Mouse (Mus musculus) limb, embryonic 15.5 days (tissue): ENCODE measurements around the gene Evpl. TPM values are rescaled to one million over a fixed set of nuclear protein-coding genes. Genes with fewer than 3 reads are reported as not detected.
"Not testable (repeated sequence)": the region's sequence is repeated elsewhere in the genome, so short reads cannot be mapped to it uniquely, and the experiment has no call there.

ENCODE experiments used
- ATAC-seq: fragments of 200-750 bp; cut with Nextera tagmentation; 2 replicates; pipeline ENCODE4 v1.8.0; 2017; ENCODE audit warnings: low read depth, moderate TSS enrichment; ENCODE audit not compliant: insufficient number of reproducible peaks, low FRiP score, low TSS enrichment
- H3K27ac ChIP-seq: fragments of 300-500 bp; sonication (generic); 2 replicates; pipeline ENCODE4 v1.5.1; 2015; ENCODE audit warnings: moderate library complexity, mild to moderate bottlenecking, inconsistent platforms
- H3K27me3 ChIP-seq: fragments of 300-500 bp; sonication (generic); 2 replicates; pipeline ENCODE4 v1.6.1; 2015; ENCODE audit warnings: inconsistent platforms
- H3K36me3 ChIP-seq: fragments of 300-500 bp; sonication (generic); 2 replicates; pipeline ENCODE4 v1.6.1; 2015; ENCODE audit warnings: inconsistent platforms
- H3K4me1 ChIP-seq: fragments of 300-500 bp; sonication (generic); 2 replicates; pipeline ENCODE4 v1.6.1; 2015; ENCODE audit warnings: inconsistent platforms
- H3K4me2 ChIP-seq: fragments of 300-500 bp; sonication (generic); 2 replicates; pipeline ENCODE4 v1.6.1; 2015; ENCODE audit warnings: mild to moderate bottlenecking, inconsistent platforms
- H3K4me3 ChIP-seq: fragments of 300-500 bp; sonication (generic); 2 replicates; pipeline ENCODE4 v1.5.1; 2015; ENCODE audit warnings: mild to moderate bottlenecking, inconsistent platforms
- H3K9ac ChIP-seq: fragments of 300-500 bp; sonication (generic); 2 replicates; pipeline ENCODE4 v1.6.1; 2015; ENCODE audit warnings: inconsistent platforms
- H3K9me3 ChIP-seq: fragments of 300-500 bp; sonication (generic); 2 replicates; pipeline ENCODE4 v1.6.1; 2016; ENCODE audit warnings: inconsistent platforms
- WGBS: fragments of 180-500 bp; shearing (Covaris S2); methylation state at CpG from one replicate; pipeline ENCODE4 v1.1.7; 2015; 5-methylcytosine and 5-hydroxymethylcytosine counted together
- polyA plus RNA-seq: library from polyadenylated mRNA; unstranded; fragments of >200 nt; fragmentation: Nextera tagmentation; extraction: Ambion mirVana; gene quantifications from 2 replicates; pipeline ENCODE4 v1.2.1, GENCODE M21; 2015

Gene Evpl
- polyA plus RNA-seq, result 43.2 and 46.4 TPM in 2 replicates

GRCm38 (mm10) chr11:116237742-116238395 is at the start of gene Evpl:
TSS of gene Evpl (minus strand) at chr11:116238077.
- peaks cover 18% of the 10 kb centered on the region for H3K27me3 ChIP-seq
- peak within 1 kb of the TSS; percentile 47 for H3K27ac ChIP-seq
- 0 out of 2 replicates have a peak within 1 kb of the TSS, but pooled peaks have one; percentile 31 for H3K9ac ChIP-seq
- H3K4me2 ChIP-seq, result peak within 1 kb of the TSS; percentile 39
- H3K4me1 ChIP-seq, result peaks cover 21% of the 10 kb centered on the region
- ATAC-seq, result peak; percentile 72
- peaks cover 2% of the 10 kb centered on the region; the same call in 1 of the 2 replicates for H3K36me3 ChIP-seq
- 11% methylated on average over 30 of the region's 31 CpGs for WGBS
- H3K9me3 ChIP-seq, result no peaks in the 10 kb centered on the region
- H3K4me3 ChIP-seq, result peak within 1 kb of the TSS; percentile 34

- H3K9me3 ChIP-seq, result no peaks in the 10 kb centered on the region
- 75% methylated on average over 5 of the region's 5 CpGs for WGBS
- H3K27me3 ChIP-seq, result peaks cover 39% of the 10 kb centered on the region
- H3K27ac ChIP-seq, result no peak overlapping the region
- ATAC-seq, result no peak
- no peak overlapping the region for H3K4me2 ChIP-seq
- peaks cover 51% of the 10 kb centered on the region for H3K36me3 ChIP-seq
- no peak overlapping the region for H3K4me3 ChIP-seq
- H3K4me1 ChIP-seq, result peaks cover 17% of the 10 kb centered on the region
- H3K9ac ChIP-seq, result no peak overlapping the region
These were observed 49.5 kb upstream of the Evpl start for GRCm38 (mm10) chr11:116287351-116287750.

GRCm38 (mm10) chr11:116285770-116286191 is 47.9 kb upstream of the Evpl start:
- 71% methylated on average over 7 of the region's 7 CpGs for WGBS
- H3K27me3 ChIP-seq, result peaks cover 55% of the 10 kb centered on the region
- H3K9ac ChIP-seq, result no peak overlapping the region
- peaks cover 33% of the 10 kb centered on the region for H3K4me1 ChIP-seq
- H3K9me3 ChIP-seq, result no peaks in the 10 kb centered on the region
- no peak overlapping the region for H3K4me2 ChIP-seq
- H3K27ac ChIP-seq, result no peak overlapping the region
- ATAC-seq, result peak; percentile 62
- no peak overlapping the region for H3K4me3 ChIP-seq
- H3K36me3 ChIP-seq, result peaks cover 36% of the 10 kb centered on the region

DNA sequence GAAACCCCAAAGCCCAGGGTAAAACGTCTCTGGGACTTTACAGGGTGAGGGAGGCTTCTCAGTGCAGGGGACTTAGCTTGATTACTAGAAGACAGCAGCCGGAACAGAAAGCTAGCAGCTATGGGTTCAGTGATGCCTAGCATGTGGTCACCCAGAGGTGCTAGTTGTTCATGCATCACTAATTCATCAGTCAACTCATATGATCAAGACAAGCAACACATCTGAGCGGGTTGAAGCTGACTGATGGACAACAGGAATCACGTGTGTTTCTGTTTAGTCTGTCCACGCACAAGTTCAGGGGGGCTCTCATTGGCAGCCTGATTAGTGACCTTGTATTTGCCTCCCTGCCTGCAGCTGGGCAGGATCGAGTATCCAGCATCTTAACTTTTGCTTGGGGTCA is 46.1 kb upstream of the Evpl start:
- ATAC-seq, result no peak
- no peak overlapping the region for H3K4me3 ChIP-seq
- peaks cover 34% of the 10 kb centered on the region for H3K4me1 ChIP-seq
- H3K36me3 ChIP-seq, result peaks cover 18% of the 10 kb centered on the region
- no peak overlapping the region for H3K27ac ChIP-seq
- peaks cover 66% of the 10 kb centered on the region for H3K27me3 ChIP-seq
- WGBS, result 43% methylated on average over 6 of the region's 6 CpGs
- no peak overlapping the region for H3K9ac ChIP-seq
- H3K9me3 ChIP-seq, result no peaks in the 10 kb centered on the region
- H3K4me2 ChIP-seq, result no peak overlapping the region

DNA sequence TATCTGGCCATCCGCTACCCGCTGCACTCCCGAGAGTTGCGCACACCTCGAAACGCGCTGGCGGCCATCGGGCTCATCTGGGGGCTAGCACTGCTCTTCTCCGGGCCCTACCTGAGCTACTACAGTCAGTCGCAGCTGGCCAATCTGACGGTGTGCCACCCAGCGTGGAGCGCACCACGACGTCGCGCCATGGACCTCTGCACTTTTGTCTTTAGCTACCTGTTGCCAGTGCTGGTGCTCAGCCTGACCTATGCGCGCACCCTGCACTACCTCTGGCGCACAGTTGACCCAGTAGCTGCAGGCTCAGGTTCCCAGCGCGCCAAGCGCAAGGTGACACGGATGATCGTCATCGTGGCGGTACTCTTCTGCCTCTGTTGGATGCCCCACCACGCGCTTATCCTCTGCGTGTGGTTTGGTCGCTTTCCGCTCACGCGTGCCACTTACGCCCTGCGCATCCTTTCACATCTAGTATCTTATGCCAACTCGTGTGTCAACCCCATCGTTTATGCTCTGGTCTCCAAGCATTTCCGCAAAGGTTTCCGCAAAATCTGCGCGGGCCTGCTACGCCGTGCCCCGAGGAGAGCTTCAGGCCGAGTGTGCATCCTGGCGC is 45.1 kb upstream of the Evpl start:
- WGBS, result 8% methylated on average over 48 of the region's 48 CpGs
- no peak overlapping the region for H3K9ac ChIP-seq
- peaks cover 9% of the 10 kb centered on the region for H3K36me3 ChIP-seq
- H3K9me3 ChIP-seq, result no peaks in the 10 kb centered on the region
- 0 out of 2 replicates have a peak overlapping the region, but pooled peaks have one; percentile 10 for H3K4me2 ChIP-seq
- H3K4me3 ChIP-seq, result peak overlapping the region; percentile 4; the same call in 1 of the 2 replicates
- ATAC-seq, result no peak
- no peak overlapping the region for H3K27ac ChIP-seq
- H3K4me1 ChIP-seq, result peaks cover 34% of the 10 kb centered on the region
- H3K27me3 ChIP-seq, result peaks cover 66% of the 10 kb centered on the region

DNA sequence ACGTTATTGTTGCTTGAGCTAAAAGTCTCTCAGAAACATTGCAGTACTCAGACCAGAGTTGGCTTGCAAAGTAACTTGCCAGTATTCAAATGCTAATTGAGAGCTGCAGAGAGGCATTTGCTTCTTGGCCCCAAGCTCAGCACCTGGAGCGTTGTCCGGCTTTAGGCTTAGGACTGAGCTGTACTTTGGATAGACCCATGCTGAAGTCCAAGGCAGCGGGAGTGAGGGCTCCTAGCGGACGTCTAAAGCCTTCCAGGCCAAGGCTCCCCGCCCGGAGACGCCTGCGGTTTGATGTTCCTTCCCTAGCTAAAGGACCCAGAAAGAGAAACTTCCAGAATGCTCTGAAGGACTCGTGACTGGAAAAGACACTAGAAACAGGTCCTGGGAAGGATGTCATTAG is 44.2 kb upstream of the Evpl start:
- Histone ChIP-seq H3K4me2 (no peak overlapping the region; the same call in none of the 2 replicates), H3K9me3 (no peaks in the 10 kb centered on the region), H3K27me3 (peaks cover 66% of the 10 kb centered on the region), H3K27ac (no peak overlapping the region), H3K9ac (no peak overlapping the region), H3K4me1 (peaks cover 28% of the 10 kb centered on the region), H3K4me3 (peak overlapping the region; percentile 36), H3K36me3 (no peaks in the 10 kb centered on the region; the same call in 1 of the 2 replicates)
- 3% methylated on average over 11 of the region's 11 CpGs for WGBS
- ATAC-seq, result no peak

GRCm38 (mm10) chr11:116281671-116282070 is 43.8 kb upstream of the Evpl start:
- Histone ChIP-seq H3K4me1 (peaks cover 28% of the 10 kb centered on the region), H3K9ac (peak overlapping the region; percentile 26; the same call in 1 of the 2 replicates), H3K27me3 (peaks cover 66% of the 10 kb centered on the region), H3K4me2 (peak overlapping the region; percentile 54), H3K36me3 (no peaks in the 10 kb centered on the region), H3K9me3 (no peaks in the 10 kb centered on the region), H3K4me3 (peak overlapping the region; percentile 36), H3K27ac (no peak overlapping the region)
- ATAC-seq, result no peak
- WGBS, result 3% methylated on average over 18 of the region's 18 CpGs

- 6% methylated on average over 48 of the region's 48 CpGs for WGBS
- H3K4me1 ChIP-seq, result peaks cover 27% of the 10 kb centered on the region
- no peaks in the 10 kb centered on the region for H3K9me3 ChIP-seq
- H3K36me3 ChIP-seq, result no peaks in the 10 kb centered on the region
- ATAC-seq, result no peak
- H3K4me3 ChIP-seq, result peak within 1 kb of the TSS; percentile 36
- H3K9ac ChIP-seq, result peak within 1 kb of the TSS; percentile 26; the same call in 1 of the 2 replicates
- H3K27me3 ChIP-seq, result peaks cover 64% of the 10 kb centered on the region
- peak within 1 kb of the TSS; percentile 54 for H3K4me2 ChIP-seq
- H3K27ac ChIP-seq, result no peak within 1 kb of the TSS
These were observed 43.1 kb upstream of the Evpl start, which contains the start of gene Galr2 for GRCm38 (mm10) chr11:116280751-116281663. TSS of gene Galr2 (plus strand) at chr11:116280939.

GRCm38 (mm10) chr11:116277184-116277583 is 39.3 kb upstream of the Evpl start:
- H3K36me3 ChIP-seq, H3K9me3 ChIP-seq, ATAC-seq, H3K4me3 ChIP-seq, H3K9ac ChIP-seq, H3K4me2 ChIP-seq, H3K27ac ChIP-seq: not testable (repeated sequence)
- WGBS, result 81% methylated on average over 1 of the region's 1 CpGs
- peaks cover 26% of the 10 kb centered on the region for H3K27me3 ChIP-seq
- peaks cover 29% of the 10 kb centered on the region for H3K4me1 ChIP-seq

- Histone ChIP-seq H3K4me2 (peak within 1 kb of the TSS; percentile 67), H3K9me3 (no peaks in the 10 kb centered on the region), H3K9ac (peak within 1 kb of the TSS; percentile 87), H3K4me3 (peak within 1 kb of the TSS; percentile 89), H3K27me3 (no peaks in the 10 kb centered on the region), H3K4me1 (peaks cover 28% of the 10 kb centered on the region), H3K27ac (peak within 1 kb of the TSS; percentile 89), H3K36me3 (peaks cover 29% of the 10 kb centered on the region)
- peak; percentile 95 for ATAC-seq
- 2% methylated on average over 32 of the region's 32 CpGs for WGBS
These were observed 36.3 kb upstream of the Evpl start, which contains the start of gene Srp68 for GRCm38 (mm10) chr11:116274045-116274666. TSS of gene Srp68 (minus strand) at chr11:116274217.

DNA sequence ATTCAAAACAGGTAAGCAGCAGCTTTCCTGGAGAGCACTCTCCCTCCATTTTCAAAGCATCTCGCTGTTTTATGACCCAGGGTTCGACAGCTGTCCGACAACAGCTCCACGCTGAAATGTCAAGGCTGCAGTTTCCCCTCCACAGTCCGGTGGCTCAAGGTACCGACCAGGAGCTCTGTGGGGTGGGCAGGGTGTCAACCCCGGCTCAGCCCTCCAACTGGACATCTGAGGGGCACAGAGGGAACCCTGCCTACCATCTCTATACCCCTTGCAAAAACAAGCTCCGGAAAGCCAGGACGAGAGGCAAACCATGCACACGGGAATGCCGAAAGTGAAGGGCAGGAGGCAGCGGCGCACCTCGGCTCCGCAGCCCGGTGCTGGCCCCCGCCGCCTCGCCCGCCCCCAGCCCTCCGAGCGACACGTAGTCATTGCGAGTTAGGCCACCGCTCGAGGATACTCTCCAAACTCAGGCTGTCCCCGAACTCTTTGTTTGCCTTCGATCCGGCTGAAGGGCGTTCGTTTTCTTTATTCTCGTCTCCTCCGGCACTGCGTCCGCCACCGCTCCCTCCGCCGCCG is 35.7 kb upstream of the Evpl start:
- Histone ChIP-seq H3K4me3 (peak overlapping the region; percentile 89), H3K27ac (peak overlapping the region; percentile 89), H3K4me1 (peaks cover 28% of the 10 kb centered on the region), H3K27me3 (no peaks in the 10 kb centered on the region), H3K9ac (peak overlapping the region; percentile 87), H3K4me2 (peak overlapping the region; percentile 67), H3K9me3 (no peaks in the 10 kb centered on the region), H3K36me3 (peaks cover 33% of the 10 kb centered on the region)
- under 1% methylated on average over 39 of the region's 39 CpGs for WGBS
- ATAC-seq, result peak; percentile 59; the same call in 1 of the 2 replicates
